Mouse (Mus musculus) liver, adult 2 months (tissue): Measurements from ENCODE around the gene Sde2. TPM values are rescaled to one million over a fixed set of nuclear protein-coding genes. Genes with fewer than 3 reads are reported as not detected.

Experiments
- DNase-seq: peaks from one replicate; pipeline ENCODE4 v3.0.0-alpha.2; 2011; ENCODE audit warnings: low read depth, low spot score; ENCODE audit errors: extremely low read depth
- H3K27ac ChIP-seq: fragments of 200-500 bp; replicated peaks from 2 replicates; pipeline ENCODE4 v1.5.1; 2012; ENCODE audit warnings: low read depth, mild to moderate bottlenecking, control low read depth, inconsistent platforms, low read length; ENCODE audit not compliant: insufficient read depth
- H3K27me3 ChIP-seq: fragments of 200-500 bp; 2 replicates; pipeline ENCODE4 v1.6.1; 2012; ENCODE audit warnings: mild to moderate bottlenecking, moderate library complexity, low read length, inconsistent platforms; ENCODE audit not compliant: control insufficient read depth, insufficient read depth
- H3K36me3 ChIP-seq: fragments of 200-500 bp; 2 replicates; pipeline ENCODE4 v1.6.1; 2012; ENCODE audit warnings: low read length, inconsistent platforms; ENCODE audit not compliant: control insufficient read depth, insufficient read depth
- H3K4me1 ChIP-seq: fragments of 200-500 bp; 2 replicates; pipeline ENCODE4 v1.6.1; 2011; ENCODE audit warnings: low read length; ENCODE audit not compliant: control insufficient read depth, insufficient read depth
- H3K4me3 ChIP-seq: fragments of 200-500 bp; 2 replicates; pipeline ENCODE4 v1.5.1; 2011; ENCODE audit warnings: low read depth, mild to moderate bottlenecking, control low read depth, low read length, moderate library complexity; ENCODE audit not compliant: insufficient read depth
- H3K79me2 ChIP-seq: fragments of 200-500 bp; 2 replicates; pipeline ENCODE4 v1.6.1; 2012; ENCODE audit warnings: inconsistent platforms, mild to moderate bottlenecking, low read length, moderate library complexity; ENCODE audit not compliant: control insufficient read depth, insufficient read depth
- H3K9ac ChIP-seq: fragments of 200-500 bp; 2 replicates; pipeline ENCODE4 v1.6.1; 2012; ENCODE audit warnings: low read depth, mild to moderate bottlenecking, control low read depth, inconsistent platforms, low read length
- CTCF ChIP-seq: fragments of 200-500 bp; IDR thresholded peaks from 2 replicates; pipeline ENCODE4 v1.5.1; 2011; ENCODE audit warnings: low read depth, low read length, control low read depth
- POLR2A ChIP-seq: fragments of 200-500 bp; IDR thresholded peaks from 2 replicates; pipeline ENCODE4 v1.6.1; 2011; ENCODE audit warnings: low read length, control low read depth; ENCODE audit not compliant: insufficient read depth; ENCODE audit errors: extremely low read depth
- WGBS: fragments of 180-500 bp; shearing (Covaris S2); methylation state at CpG from one replicate; pipeline ENCODE4 v1.1.7; 2018; 5-methylcytosine and 5-hydroxymethylcytosine counted together
- polyA plus RNA-seq: library from polyadenylated mRNA; depleted of rRNA; stranded (reverse); fragments of >200 nt; gene quantifications from 2 replicates; pipeline ENCODE4 v1.2.3, GENCODE M21; 2012
- total RNA-seq: library from RNA; depleted of rRNA; stranded (reverse); fragments of >200 nt; gene quantifications from 2 replicates; pipeline ENCODE4 v1.2.3, GENCODE M21; 2014

The Sde2 gene
- total and polyA plus RNA-seq, 2 experiments = 5.0 to 5.8 TPM

DNA sequence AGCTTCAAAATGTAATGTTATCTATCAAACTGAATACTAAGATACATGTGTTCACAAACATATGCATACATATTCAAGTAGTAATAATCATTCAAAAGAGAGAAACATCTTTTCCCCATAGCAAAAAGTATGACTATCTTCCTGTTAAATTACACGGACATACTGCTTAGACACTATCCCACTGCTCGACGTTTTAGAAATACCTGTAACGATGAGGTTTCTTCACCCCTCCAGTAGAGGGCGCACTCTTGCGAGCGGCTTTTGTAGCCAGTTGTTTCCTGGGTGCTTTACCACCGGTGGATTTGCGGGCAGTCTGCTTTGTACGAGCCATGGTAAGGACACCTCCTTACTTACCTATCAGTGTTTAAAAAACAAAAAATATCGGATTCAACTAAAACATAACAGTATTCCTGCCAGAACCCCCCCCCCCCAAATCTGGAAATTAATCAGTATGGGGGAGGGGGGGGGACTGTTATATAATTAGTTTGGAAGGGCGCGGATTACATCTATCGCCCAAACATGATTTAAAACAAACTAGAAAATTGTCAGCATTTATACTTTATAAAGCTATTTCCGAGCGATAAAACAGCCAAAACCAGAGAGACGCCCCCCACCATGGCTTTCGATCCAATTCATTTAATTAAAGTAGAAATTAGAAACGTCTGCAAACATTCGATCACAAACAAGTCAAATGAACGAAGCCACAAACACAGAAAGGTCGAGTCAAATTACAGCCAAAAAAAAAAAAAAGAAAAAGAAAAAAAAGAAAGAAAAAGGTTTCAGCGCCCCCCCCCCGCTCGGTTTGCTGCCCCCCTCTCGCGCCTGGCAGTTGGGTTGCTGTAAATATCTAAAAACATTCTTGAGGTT lies 39.1 kb upstream of the Sde2 start:
- H3K79me2 ChIP-seq = peaks cover 3% of the 10 kb centered on the region; the same call in 1 of the 2 replicates

GRCm38 (mm10) chr1:180812463-180813408 lies 38.2 kb upstream of the Sde2 start:
- peak; percentile 40 for DNase-seq
- Histone ChIP-seq H3K9ac (peak overlapping the region; percentile 99), H3K27ac (peak overlapping the region; percentile 96), H3K27me3 (no peaks in the 10 kb centered on the region), H3K79me2 (peaks cover 3% of the 10 kb centered on the region; the same call in 1 of the 2 replicates), H3K4me1 (no peaks in the 10 kb centered on the region), H3K4me3 (peak overlapping the region; percentile 98), H3K36me3 (peaks cover 25% of the 10 kb centered on the region)
- TF ChIP-seq CTCF (no peak), POLR2A (no peak)
- WGBS = under 1% methylated on average over 71 of the region's 71 CpGs

More for the DNA sequence above, 39.1 kb upstream of the Sde2 start:
- H3K9ac ChIP-seq = peak overlapping the region; percentile 95
- WGBS = under 1% methylated on average over 27 of the region's 27 CpGs
- peak; percentile 30 for DNase-seq
- no peaks in the 10 kb centered on the region; the same call in 1 of the 2 replicates for H3K4me1 ChIP-seq
- H3K4me3 ChIP-seq = peak overlapping the region; percentile 98
- peak; percentile 46 for TF ChIP-seq CTCF
- TF ChIP-seq POLR2A = no peak
- peaks cover 33% of the 10 kb centered on the region for H3K36me3 ChIP-seq
- peak overlapping the region; percentile 96 for H3K27ac ChIP-seq
- no peaks in the 10 kb centered on the region for H3K27me3 ChIP-seq

DNA sequence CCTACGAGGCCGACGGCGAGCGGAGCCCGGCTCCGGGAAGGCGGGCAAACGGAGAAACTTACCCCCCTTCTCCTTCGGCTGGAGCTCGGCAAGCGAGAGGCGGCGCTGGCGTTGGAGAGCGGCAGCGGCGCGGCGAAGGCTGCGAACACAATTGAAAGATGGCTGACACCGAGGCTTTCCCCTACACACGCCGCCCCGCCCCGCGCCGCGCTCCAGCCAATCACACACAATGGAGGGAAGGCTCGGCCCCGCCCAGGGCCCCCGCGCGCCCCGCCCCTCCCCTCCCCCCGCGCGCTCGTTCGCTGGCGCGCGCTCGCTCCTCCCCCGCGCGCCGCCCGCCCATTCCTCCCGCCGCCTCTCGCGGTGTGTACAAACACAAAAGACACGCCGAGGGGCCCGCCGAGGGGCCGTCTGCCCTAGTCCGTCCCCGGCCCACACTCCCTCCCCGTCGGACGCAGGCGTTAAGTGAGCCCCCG lies 37.5 kb upstream of the Sde2 start:
- TF ChIP-seq CTCF = no peak
- peak; percentile 97 for TF ChIP-seq POLR2A
- H3K27ac ChIP-seq = peak overlapping the region; percentile 96
- under 1% methylated on average over 51 of the region's 65 CpGs for WGBS
- H3K9ac ChIP-seq = peak overlapping the region; percentile 99
- H3K4me3 ChIP-seq = peak overlapping the region; percentile 98
- peaks cover 3% of the 10 kb centered on the region; the same call in 1 of the 2 replicates for H3K79me2 ChIP-seq
- H3K27me3 ChIP-seq = no peaks in the 10 kb centered on the region
- no peaks in the 10 kb centered on the region for H3K4me1 ChIP-seq
- H3K36me3 ChIP-seq = peaks cover 20% of the 10 kb centered on the region
- peak; percentile 66 for DNase-seq

DNA sequence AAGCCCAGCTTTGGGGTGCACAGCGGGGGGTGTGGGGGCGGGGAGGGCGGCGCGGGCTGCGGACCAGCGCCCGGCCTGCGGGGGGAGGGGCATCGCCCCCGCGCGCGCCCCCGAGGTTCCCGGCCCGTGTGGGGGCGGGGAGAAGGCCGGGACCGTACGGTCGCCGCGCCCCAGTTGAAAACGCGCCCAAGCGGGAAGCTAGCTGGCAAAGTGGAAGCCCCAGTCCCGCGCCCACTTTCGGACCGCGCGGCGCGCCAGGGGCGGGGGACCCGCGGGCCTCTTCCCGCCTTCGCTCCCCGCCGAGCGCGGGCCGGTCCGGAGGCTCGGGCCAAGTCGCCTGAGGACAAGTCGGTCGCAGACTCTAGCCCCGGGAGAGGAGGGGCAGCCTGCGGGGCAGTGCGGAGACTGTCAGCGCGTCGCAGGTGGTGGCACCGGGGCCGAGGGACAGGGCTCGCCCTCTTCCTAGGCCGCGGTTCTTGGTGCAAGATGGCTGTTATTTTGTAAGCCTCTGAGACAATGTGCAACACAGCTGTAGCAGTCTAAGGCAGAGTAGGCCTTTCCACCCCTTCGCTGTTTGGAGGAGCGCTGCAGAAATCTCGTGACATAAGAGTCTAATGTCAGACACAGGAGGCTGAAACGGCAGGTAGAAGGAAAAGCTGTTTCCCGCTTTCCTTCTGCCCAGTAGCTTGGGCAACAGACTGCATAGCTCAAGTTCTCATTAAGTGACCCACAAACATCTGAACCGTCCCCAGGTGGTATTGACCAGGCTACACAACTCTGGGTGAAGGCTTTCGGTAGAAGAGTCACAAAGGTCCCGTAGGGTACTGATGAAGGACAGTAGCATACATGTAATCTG lies 36.8 kb upstream of the Sde2 start, which contains the start of gene H3f3a:
Gene H3f3a, minus strand, starts transcription at position 59 of the 856 bp plus-strand sequence.
- Histone ChIP-seq H3K27ac (peak within 1 kb of the TSS; percentile 96), H3K27me3 (no peaks in the 10 kb centered on the region), H3K36me3 (peaks cover 15% of the 10 kb centered on the region), H3K79me2 (peaks cover 3% of the 10 kb centered on the region; the same call in 1 of the 2 replicates), H3K4me3 (peak within 1 kb of the TSS; percentile 98), H3K4me1 (no peaks in the 10 kb centered on the region), H3K9ac (peak within 1 kb of the TSS; percentile 99)
- DNase-seq = peak; percentile 48
- TF ChIP-seq CTCF (no peak), POLR2A (0 out of 2 replicates have a peak, but pooled peaks have one; percentile 11)
- 2% methylated on average over 68 of the region's 69 CpGs for WGBS
